Mouse (Mus musculus) spleen, postnatal 36 days (tissue): ENCODE measurements around the gene Akr1b8.
"Not testable (repeated sequence)": the region's sequence is repeated elsewhere in the genome, so short reads cannot be mapped to it uniquely, and the experiment has no call there.

Source experiments
- DNase-seq, 2 experiments: peaks; one replicate each; pipeline ENCODE4 v3.0.0; 2022; ENCODE audit warnings: low spot score in 2 of 2, mixed read lengths in 1 of 2

Akr1b8 gene

DNA sequence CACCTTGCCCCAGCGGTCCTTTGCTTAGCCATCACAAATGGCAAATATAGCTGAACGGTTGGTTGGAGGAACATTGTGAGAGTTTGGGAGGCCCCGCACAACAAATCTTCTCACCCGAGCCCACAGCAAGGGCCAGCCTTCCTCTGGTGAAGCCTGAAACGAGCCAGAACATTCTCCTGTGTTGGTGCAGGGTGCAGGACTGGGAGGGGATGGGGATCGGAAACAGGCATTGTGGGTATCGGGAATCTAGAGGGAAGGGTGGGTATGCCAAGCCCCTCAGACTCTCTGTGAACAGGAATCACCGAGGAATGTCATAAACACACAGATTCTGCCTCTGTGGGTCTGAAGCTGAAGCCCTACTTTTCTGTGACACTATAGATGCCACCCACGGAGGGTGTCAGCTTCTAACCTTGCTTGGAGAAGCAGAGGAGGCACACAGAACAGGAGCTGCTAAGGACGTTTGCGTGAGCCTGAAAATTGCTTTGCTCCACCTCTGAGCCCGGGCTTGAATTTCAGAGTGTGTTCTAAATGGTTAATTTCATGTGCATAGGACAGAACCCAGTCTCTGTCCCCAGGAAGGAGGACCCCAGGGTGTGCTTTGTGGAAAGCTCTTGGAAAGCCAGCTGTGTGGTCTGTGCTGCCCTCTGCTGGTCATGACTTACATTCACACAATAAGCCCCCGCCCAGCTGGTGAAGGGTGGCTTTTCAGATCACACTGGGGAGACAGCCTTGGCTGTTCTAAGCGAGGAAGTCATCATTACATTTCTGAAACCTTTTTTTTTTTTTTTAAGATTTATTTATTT lies 7.6 kb upstream of the Akr1b8 start:
- peak; percentile 21 to 32 for DNase-seq

DNA sequence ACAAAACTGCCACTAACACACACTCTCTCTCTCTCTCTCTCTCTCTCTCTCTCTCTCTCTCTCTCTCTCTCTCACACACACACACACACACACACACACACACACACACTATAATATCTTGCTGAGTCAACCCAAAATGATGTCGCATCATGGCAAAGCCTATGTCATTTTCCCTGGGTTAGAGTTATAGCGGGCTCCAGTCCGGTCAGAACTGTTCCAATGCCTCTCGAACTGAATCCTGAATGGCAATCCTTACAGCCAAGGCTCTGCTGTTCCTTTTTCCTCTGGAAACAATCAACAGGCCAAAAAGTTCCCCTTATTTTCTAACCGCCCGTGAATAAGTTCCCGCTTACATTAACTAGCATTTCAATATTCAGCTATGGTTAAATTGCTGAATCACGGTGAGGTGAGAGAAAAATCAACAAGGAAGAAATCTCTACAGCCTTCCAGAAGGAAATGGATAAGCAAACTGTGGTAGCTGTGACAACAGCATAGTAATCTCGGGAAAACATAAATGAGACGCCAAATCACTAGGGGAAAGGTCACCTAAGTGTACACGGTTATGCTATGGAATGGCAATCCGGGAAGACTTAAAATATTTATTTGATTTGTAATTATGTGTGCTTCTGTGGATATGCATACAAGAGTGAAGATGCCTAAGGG lies 3.8 kb upstream of the Akr1b8 start:
- DNase-seq: no peak

DNA sequence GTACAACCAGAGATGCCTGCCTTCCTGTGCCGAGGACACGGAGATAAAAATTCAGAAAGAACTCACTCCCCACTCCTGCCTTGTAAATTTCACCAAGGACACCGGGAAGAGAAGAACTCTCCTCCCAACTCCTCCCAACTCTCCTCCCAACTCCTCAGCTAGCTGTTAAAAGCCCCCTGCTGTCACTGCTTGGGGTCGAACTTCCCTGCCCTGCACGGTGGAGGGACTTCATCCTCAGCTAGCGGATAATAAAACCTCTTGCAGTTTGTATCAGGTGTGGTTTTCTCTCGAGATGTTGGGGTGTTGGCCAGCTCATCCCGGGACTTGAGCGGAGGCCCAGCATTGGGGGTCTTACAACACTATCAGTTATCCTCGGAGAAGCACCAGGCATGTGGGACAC lies 2.4 kb upstream of the Akr1b8 start:
- not testable (repeated sequence) for DNase-seq

DNA sequence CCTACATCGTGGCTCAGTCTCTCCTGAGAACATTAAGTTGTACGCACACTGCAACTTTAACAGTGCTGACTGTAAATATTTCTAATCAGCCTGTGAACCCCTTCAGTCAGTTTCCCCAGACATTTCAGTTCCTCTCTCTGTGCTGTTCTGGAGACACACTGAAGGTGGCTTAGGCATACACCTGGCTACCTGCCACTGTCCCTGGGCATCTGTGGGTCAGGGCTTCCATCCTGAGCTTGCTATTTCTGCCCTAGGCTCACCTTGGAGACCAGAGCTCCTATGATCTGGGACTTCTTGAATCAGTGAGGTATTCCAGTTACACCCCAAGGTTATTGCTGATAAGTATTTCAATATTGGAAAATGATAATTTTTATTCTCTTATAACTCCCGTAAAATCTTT lies 1.5 kb upstream of the Akr1b8 start:
- DNase-seq: no peak

DNA sequence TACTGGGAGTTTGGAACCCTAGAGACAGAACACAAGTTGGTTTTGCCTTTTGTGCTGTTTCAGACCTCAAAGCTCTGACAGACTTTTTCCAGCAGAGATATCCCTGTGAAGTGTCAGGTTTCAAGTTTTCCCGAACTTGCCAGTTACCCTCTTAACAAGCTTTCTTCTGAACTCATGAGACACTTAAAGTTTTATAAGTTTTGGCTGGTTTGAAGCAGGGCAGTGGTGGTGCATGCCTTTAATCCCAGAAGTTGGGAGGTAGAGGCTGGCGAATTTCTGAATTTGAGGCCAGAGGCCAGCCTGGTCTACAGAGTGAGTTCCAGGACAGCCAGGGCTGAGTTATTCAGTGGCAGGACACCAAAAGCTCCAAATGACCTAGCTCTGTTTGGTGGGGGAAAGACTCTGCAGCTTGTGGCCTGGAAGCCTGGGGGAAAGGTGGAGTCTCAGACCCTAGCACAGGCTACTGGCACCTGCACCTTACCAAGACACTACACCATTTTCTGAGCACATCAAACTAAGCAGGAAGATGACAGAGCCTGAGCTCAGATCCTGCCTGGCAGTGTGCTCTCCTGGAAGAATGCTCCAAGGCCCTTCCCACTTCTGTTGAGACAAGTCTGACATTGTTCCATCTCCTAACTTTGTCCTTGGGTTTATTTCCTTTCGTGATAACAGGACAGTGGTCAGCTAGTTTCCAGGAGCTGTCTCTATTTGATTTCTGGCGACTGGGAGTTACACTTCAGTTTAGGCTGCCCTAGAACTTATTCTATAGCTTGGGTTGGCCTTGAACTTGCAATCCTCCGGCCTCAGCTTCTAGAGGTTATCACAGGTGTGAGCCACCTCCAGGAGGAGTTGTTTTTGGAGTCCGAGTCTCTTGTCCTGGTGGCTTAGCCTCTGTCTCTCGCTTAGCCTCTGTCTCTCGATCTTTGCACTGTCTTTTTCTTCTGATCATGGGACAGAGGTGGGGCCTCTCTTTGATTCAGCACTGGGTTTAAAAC lies 732 bp downstream of the Akr1b8 start:
- DNase-seq: no peak

DNA sequence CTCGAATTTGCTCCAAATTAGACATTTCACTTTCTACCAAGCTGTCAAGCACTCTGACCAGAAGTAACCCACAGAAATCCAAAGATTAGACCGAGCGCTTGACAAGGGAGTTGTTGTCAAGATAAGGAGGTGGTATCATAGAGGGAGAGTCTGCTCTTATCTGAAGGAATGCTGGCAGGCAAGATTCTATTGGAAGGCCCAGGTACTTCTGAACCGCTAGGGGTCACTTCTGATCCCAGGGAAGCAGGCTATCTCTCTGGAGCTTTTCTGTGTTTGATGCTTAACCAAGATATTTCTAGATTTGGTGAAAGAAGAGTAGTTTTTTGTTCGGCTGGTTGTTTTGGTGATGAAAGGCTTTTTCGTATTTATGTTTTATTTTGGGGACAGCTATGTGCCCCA lies 1.4 kb downstream of the Akr1b8 start:
- DNase-seq: no peak

DNA sequence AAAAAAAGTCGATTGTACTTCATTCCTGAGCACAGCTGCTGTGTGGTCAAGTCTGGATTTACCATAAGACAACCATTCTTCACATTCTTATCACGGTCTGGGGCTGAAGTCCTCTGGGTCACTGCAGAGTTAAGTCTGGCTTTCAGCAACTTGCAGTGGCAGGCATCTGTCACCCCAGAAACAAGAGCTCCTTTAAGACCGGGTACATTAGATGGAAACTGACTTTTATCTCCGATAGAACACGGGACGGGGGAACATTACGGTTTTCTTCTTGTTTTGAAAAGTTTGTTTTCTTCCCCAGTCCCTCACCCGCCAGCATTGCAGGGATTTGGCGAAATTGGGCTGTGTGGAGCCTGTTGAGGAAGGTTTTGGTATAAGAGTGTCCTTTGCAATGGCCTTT lies 1.9 kb downstream of the Akr1b8 start:
- DNase-seq: no peak

DNA sequence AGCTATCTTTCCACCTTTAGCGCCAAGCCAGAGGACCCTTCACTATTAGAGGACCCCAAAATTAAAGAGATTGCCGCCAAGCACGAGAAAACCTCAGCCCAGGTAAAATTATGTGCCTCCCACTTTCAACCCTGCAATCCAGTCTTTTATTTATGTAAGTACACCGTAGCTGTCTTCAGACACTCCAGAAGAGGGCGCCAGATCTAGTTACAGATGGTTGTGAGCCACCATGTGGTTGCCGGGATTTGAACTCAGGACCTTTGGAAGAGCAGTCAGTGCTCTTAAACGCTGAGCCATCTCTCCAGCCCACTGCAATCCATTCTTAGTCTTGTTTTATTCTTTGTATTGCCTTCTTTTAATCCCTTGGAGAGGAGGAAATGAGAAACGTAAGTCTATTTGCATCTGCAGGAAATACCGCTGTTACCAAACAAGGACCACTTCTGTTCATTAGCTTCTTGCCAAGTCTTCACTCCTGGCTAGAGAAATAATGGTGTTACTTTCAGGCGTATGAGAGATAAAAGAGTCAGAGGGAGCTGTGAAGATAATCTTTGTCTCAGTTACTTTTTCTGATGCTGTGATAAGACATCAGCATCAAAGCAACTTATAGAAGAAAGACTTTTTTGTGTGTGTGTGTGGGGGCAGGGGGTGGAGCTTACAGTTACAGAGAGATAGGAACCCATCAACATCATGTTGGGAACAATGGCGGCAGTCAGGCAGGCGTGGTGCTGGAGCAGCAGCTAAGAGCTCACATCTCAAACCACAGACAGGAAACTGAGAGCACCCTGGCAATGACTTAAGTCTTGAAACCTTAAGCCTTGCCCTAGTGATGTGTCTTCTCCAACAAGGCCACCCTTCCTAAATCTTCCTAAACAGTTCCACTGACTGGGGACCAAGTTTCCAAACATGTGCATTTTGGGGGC lies 10.6 kb downstream of the Akr1b8 start:
- no peak for DNase-seq

DNA sequence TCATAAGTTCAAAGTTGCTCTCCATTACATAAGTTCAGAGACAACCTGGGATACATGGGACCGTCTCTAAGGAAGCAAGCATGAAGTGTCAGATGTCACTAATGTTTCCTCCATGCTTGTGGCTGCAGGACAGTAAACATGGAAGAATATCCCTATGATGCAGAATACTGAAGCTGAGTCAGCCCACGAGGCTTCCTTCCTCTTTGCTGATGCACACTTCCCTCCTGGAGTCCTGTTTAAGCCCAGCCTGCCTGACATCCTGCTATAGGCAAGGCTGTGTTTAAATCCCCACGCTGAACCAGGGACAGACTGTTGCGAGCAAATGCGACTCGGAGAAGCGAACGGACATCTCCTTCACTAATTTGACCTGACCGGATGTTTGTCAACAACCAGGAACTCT lies 14.1 kb downstream of the Akr1b8 start:
- peak in 1 of 2 experiments; percentile 9 for DNase-seq

DNA sequence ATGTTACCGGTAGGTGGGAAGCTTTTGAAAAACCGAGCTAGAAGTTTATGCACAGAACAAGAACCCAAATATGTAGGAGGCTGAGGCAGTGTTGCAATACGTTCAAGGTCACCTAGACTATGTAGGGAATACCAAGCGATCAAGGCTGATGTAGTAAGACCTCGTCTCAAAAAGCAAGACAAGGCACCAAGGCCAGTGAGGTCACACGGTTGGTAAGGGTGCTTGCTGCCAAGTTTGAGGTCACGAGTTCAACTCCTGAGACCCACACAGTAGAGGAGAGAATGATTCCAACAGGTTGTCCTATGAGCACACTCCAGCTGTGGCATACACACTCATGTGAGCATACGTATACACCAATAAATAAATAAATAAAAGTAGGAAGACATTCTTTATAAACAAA lies 16.2 kb downstream of the Akr1b8 start:
- DNase-seq: no peak

DNA sequence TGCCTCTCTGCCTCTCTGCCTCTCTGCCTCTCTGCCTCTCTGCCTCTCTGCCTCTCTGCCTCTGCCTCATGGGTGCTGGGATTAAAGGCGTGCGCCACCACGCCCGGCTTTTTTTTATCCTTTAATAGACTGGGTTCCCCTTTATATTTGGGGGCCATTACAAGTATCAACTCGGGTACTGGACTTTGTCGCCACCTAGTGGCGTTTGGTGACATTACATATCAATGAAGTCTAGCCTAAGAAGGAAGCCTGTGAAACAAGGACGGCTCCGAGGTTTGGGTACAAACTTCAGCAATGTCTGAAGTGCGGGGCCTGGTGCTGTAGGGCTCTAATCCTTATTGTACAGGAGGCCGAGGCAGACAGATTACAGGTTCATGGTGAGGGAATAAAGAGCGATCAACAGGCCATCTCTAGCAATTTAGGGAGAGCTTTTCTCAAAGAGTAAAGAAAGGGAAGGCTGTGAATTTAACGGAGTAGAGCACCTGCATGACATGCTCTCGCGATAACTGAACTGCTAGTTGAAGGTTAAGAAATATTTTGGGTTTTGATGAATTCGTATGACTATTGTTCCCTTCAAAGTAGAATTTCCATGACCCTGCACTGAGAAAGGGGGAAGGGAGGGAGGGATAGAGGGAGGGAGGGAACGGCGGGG lies 17.9 kb downstream of the Akr1b8 start:
- DNase-seq: peak; percentile 67 to 78

DNA sequence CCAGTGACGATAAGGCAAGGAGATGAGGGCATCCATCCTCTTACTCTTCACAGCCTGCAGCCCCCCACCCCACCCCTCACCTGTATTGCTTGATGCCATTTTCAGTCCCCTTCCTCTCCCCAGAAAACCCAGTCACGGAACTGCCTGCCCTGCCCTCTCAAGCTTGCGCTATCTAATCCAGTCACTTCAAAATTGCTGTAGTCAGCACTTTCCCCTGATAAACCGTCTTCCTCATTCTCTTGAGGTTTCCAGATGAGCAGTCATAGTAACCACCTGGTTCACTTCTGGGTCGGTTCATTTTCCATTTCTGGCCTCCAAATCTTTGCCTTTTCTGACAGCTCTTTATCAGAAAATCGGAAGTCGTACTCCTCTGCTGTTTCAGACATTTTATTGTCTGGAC lies 19.9 kb downstream of the Akr1b8 start:
- peak; percentile 35 to 41 for DNase-seq

DNA sequence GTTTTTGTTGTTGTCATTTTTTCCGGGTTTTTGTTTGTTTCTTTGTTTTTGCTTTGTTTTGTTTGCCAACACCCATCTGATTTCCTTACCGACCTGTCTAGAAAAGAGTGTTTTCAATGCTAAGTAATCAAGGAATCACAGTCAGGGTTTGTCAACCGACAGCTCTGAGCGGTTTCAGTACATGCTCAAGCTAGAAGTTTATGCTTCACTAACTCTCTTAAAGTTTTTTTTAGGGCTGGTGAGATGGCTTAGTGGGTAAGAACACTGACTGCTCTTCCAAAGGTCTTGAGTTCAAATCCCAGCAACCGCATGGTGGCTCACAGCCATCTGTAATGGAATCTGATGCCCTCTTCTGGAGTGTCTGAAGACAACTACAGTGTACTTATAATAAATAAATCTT lies 22.0 kb downstream of the Akr1b8 start:
- not testable (repeated sequence) for DNase-seq

DNA sequence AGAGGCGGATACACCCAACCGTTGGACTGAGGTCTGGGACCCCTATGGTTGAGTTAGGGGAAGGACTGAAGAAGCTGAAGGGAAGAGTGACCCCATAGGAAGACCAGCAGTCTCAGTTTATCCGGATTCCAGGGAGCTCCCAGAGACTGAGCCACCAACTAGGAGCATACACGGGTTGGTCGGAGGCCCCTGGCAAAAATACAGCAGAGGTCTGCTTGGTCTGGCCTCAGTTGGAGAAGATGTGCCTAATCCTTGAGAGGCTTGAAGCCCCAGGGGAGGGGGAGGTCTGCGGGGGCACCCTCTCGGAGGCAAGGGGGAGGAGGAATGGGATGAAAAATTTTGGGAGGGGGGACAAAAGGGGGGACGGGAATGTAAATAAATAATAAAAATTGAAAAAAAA lies 29.5 kb downstream of the Akr1b8 start:
- no peak for DNase-seq

DNA sequence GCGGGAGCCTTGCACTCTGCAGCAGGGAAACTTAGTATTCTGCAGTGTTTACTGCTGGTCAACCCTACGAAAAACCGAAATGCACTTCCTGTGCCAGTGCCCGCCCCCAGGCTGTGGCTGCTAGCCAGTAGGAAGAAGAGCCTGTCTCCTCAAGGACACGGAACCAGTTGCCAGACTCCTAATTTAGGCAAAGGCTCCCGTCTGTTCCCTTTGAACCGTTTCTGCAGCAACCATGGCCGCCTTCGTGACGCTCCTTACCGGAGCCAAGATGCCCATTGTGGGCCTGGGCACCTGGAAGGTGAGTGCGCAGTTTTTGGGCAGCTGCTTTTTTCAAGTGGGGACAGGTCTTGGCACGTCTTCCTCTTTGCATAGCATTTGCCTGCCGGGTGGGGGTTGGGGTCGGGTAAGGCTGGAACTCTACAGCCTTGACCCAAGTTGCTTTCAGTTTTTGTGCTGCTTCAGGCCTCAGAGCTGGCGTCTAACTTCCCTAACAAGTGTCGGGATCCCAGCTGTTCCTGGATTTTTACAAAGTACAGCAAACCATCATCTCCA lies 30.3 kb downstream of the Akr1b8 start, which contains the start of gene Akr1b10:
Akr1b10 (plus strand) TSS at position 109 of the 552 bp plus-strand sequence.
- peak; percentile 71 to 73 for DNase-seq

DNA sequence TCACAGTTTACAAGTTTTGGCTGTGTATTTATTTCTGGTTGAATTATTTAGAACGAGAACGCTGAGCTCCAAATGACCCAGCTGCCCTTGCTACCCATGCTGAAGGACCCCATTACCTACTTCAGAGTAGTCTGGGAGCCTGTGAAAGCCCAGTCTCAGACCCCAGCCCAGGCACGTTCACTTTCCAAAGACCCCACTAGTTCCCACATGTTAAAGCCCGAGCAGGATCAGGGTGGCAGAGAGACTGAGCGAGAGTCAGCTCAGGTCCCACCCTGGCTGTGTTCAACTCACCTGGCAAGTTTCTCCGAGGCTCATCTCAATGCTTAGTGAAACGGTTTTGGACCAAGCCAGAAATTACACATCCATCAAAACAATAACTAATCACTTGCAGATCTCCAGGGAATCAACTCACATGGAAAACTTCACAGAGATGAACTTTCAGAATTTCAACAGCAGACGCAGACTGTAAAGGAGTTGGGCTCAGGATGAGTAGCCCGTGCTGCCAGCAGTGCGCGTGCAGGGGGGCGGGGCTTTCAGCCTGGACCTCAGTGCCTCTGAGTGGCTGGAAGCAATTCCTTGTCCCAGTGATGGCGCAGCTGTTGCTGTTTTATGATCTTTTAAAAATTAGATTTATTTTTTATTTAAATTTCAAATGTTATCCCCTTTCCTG lies 30.9 kb downstream of the Akr1b8 start:
- peak in 1 of 2 experiments; percentile 13 for DNase-seq

DNA sequence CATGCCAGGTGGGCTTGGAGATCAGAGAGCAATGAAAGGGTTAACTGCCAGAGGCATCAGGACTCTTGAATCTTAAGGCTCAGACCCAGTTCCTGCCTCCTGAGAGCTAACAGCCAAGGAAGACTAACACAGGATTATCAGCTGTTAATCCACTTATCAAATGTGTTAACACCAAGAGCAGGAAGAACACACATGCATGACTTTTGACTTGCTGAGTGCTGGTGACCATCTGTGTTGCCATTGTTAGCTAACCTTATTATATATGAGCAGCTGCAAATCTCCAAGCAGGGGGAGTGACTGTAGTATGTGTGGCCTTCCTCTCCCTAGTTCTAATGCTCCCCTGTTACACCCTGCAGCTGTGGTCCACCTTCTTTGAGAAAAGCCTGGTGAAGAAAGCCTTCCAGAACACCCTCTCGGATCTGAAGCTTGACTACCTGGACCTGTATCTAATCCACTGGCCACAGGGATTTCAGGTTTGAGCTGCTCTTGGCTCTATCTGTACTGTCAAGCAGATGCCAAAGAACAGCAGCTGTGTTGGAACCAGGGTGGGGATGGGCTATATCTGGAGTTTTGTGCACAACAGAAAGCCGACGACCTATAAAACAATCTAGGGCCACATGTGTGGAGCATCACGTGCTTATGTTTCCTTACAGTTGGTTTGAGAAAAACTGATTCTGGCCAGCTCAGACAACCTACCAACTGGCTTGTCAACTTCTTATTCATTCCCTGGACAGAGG lies 34.7 kb downstream of the Akr1b8 start:
- DNase-seq: no peak

DNA sequence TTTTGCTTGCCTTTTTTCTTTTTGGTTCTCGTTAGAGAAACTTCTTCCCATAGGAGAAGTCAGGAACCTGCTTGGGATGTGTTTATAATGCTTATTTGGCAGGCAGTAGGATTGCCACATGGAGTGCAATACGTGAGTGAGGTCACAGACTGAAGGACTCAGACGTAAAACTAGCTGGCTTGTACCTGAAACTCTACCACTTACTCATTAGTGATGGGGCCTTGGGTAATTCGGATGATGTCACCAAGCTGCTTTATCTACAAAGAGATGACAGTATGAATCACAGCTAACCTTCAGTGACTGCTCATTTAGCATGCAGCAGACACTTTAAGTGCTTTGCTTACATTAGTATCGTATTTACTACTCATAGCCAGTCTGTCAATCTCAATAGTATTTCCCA lies 42.0 kb downstream of the Akr1b8 start:
- no peak for DNase-seq

DNA sequence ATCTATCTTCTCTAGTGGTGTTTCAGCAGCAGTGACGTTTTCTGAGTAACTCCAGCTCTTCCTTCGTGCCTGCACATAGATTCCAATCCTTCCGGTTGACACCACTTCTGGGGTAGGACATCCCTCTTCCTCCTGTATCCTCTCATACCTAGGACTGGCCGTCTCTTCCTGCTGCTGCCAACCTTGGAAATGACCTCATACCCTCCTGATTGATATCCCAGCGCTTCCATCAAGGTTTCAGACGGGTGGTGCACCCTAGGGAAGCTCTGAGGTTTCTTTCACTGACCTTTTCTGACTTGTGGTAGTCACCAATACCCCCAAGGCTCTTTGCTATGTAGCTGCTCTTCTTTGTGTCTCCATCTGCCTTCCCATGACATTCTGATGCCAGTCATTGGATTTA lies 44.5 kb downstream of the Akr1b8 start:
- DNase-seq: no peak
